Mouse (Mus musculus) urinary bladder, postnatal 0 days (tissue): Measurements from ENCODE around the gene CT030661.1. TPM values are rescaled to one million over a fixed set of nuclear protein-coding genes. Genes with fewer than 3 reads are reported as not detected.

Experiments used
- polyA plus RNA-seq: library from polyadenylated mRNA; unstranded; fragments of >200 nt; fragmentation: Nextera tagmentation; extraction: Ambion mirVana; gene quantifications from 2 replicates; pipeline ENCODE4 v1.2.1, GENCODE M21; 2015

The CT030661.1 gene
- 5.9 and 7.2 TPM in 2 replicates for polyA plus RNA-seq

DNA sequence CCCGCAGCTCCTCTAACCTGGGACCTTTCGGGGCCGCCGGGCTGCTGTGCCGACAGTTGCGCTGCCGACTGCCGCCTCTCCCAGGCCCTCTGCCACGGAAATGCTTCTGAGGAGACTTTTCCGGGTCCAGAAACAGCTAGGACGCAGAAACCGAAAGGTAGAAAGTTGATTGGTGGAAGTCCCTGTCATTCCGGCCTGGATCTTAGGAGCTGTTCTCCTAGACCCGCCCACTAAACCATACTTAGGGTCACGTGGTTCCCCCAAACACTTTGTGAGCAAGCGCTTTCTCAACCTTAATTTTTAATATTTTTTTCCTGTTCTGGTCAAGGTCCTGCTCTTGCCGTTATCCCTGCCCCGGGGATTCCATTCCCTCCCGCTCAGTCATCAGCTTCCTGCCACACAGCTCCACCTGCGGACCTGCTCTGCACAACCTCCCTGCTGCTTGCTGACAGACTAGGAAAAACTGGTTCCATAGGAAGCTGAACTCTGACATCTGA, at the start of gene CT030661.1:
TSS of gene CT030661.1 (minus strand) at position 108 of the 497 bp plus-strand sequence.

DNA sequence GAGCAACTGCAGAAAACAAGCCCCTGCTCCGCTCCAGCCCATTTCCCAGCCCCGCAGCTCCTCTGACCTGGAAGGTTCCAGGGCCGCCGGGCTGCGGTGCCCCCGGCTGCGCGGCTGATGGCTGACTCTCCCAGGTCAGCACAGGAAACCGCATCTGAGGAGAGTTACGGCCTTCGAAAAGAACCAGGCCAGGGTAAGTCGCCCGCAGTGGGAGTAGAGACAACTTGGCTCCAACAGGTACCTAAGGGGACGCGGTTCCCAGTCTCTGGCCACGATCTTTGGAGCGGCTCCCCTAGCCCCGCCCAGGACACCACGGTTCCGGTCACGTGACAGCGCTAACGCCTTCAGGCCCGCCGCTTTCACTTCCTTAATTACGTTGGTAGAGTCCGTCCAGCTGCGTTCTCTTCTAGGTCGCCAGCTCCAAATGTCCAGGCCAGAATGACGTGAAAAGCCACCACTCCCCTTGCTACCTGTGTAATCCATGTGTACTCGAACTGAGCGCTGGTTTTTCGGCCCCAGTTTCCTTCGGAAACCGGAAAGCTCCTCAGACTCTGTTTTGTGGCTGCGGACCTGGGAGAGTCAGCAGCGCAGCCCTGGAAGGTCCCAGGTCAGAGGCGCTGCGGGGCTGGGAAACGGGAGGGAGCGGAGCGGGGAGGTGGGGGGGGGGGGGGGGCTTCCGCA, 46.6 kb upstream of the CT030661.1 start, which contains the start of the genes Zfp944 and Zfp758:
TSS of gene Zfp944 (minus strand) at position 300 of the 681 bp plus-strand sequence.
TSS of gene Zfp758 (plus strand) at position 353 of the 681 bp plus-strand sequence.

Other genes starting within 250 kb of the CT030661.1 start
- 1.1 and 1.7 TPM in 2 replicates for gene Zfp947, start 148.6 kb downstream of the CT030661.1 start, polyA plus RNA-seq
- gene Zfp994, start 89.2 kb downstream of the CT030661.1 start, polyA plus RNA-seq, result 1.6 and 1.8 TPM in 2 replicates
- gene Zfp944, start 46.6 kb upstream of the CT030661.1 start, polyA plus RNA-seq, result 6.7 and 7.0 TPM in 2 replicates
- gene Zfp758, start 46.6 kb upstream of the CT030661.1 start, polyA plus RNA-seq, result 4.1 and 5.4 TPM in 2 replicates
- 3.7 and 4.5 TPM in 2 replicates for gene Zfp946, start 109.4 kb upstream of the CT030661.1 start, polyA plus RNA-seq